Mouse (Mus musculus) myocyte (in vitro differentiated cells): ENCODE measurements around the gene Ttll1.

Source experiments
- E2F4 ChIP-seq: IDR thresholded peaks from one replicate; pipeline ENCODE4 v1.6.1; 2011; ENCODE audit warnings: mild to moderate bottlenecking, control low read depth, moderate library complexity; ENCODE audit not compliant: insufficient read depth
- MAX ChIP-seq: IDR thresholded peaks from one replicate; pipeline ENCODE4 v1.6.1; 2011; ENCODE audit warnings: low read depth, mild to moderate bottlenecking, control low read depth
- MYOG ChIP-seq, 3 experiments: IDR thresholded peaks; one replicate each; pipeline ENCODE4 v1.6.1; 2011; ENCODE audit warnings: control low read depth in 2 of 3, low read depth in 2 of 3, mild to moderate bottlenecking in 2 of 3; ENCODE audit not compliant: insufficient read length in 2 of 3, control insufficient read depth in 1 of 3, insufficient read depth in 1 of 3
- POLR2A ChIP-seq: IDR thresholded peaks from one replicate; pipeline ENCODE4 v1.6.1; 2011; ENCODE audit warnings: low read depth, mild to moderate bottlenecking, control low read depth, moderate library complexity; ENCODE audit not compliant: insufficient read length
- POLR2AphosphoS2 ChIP-seq: IDR thresholded peaks from one replicate; pipeline ENCODE4 v1.6.1; 2011; ENCODE audit warnings: low read depth, control low read depth; ENCODE audit not compliant: insufficient read length
- REST ChIP-seq: IDR thresholded peaks from one replicate; pipeline ENCODE4 v1.6.1; 2011; ENCODE audit warnings: mild to moderate bottlenecking, control low read depth, moderate library complexity; ENCODE audit not compliant: insufficient read depth, insufficient read length
- TCF12 ChIP-seq: IDR thresholded peaks from one replicate; pipeline ENCODE4 v1.6.1; 2011; ENCODE audit warnings: mild to moderate bottlenecking, control low read depth; ENCODE audit not compliant: poor library complexity, insufficient read depth, severe bottlenecking
- TCF3 ChIP-seq: IDR thresholded peaks from one replicate; pipeline ENCODE4 v1.6.1; 2011; ENCODE audit warnings: low read depth, control low read depth; ENCODE audit not compliant: insufficient read length
- USF1 ChIP-seq: IDR thresholded peaks from one replicate; pipeline ENCODE4 v1.6.1; 2011; ENCODE audit warnings: low read depth, mild to moderate bottlenecking, control low read depth, moderate library complexity

DNA sequence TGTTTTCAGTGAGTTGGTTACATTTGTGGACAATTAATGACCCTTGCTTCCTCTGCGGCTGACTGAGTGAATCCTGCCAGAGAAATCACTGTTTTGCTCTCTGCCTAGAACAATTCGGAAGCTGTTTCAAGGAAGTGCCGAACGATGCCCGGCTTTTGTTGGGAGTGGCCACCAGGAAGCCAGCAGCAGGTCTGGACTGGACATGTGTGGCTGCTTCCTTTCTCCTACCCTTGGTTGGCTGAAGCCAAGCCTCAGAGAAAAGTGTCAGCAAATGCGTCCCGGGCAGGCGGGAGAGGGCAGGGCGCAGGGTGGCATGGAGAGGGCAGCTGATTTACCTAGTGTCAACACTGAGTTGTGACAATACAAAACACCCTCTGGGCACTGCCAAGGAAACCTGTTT, 19.5 kb upstream of the Ttll1 start:
- TF ChIP-seq MAX = no peak
- no peak for TF ChIP-seq POLR2A
- TF ChIP-seq REST = no peak
- TF ChIP-seq TCF12 = no peak
- TF ChIP-seq E2F4 = no peak
- TF ChIP-seq MYOG (IDR thresholded peaks at IDR 0.05; ENCODE audit: control insufficient read depth in 1 of 3, insufficient read depth in 1 of 3, insufficient read length in 2 of 3, low read depth in 2 of 3) = no peak
- no peak for TF ChIP-seq TCF3
- TF ChIP-seq POLR2AphosphoS2 = no peak
- TF ChIP-seq USF1 = no peak
